Mouse (Mus musculus) lung, postnatal 0 days (tissue): ENCODE data around the gene Ttll12.

Experiments
- CTCF ChIP-seq: IDR thresholded peaks from 2 replicates; pipeline ENCODE4 v1.5.1; 2016; ENCODE audit warnings: antibody characterized with exemption, mild to moderate bottlenecking
- EP300 ChIP-seq: IDR thresholded peaks from 2 replicates; pipeline ENCODE4 v1.6.1; 2016; ENCODE audit warnings: antibody characterized with exemption, mild to moderate bottlenecking, control low read depth

DNA sequence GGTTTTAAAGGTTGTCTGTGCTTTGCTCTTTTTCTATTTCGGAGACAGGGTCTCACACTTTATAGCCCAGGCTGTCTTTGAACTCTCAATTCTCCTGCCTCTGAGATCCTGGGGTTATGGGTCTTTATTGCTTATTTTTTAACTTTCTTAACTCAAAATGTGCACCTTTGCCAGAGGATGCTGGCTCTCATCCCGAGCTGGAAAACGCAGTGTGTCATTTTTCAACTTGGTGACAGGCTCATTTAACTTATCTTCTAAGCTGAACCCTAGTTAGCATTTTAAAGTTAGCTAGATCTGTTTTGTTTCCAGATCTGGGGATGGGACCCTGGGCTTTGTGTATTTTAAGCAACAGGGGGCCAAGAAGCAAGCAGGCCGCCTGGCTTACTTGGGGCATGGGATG lies 66.1 kb downstream of the Ttll12 start:
- TF ChIP-seq EP300 (no peak), CTCF (no peak)
